In the genomic region with DNA sequence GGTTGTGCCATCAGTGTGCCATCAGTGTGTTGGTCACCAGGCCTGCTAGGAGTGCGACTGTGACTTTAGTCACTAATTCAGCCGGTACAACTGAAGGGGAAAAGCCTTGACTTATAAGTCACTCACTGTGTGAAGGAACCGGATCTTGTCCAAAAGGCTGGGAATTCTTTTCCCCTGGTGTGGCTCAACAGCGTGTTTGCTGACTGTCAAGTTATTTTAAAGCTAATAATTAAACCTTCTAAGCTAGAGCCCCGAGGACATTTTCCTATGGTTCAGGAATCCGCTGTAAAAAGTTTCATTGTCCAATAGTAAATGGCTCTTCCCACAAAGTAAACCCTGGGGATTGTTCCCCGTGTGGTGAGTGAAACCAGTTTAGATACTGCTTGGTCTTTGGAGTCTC, we compare ENCODE assay signal across 11 mouse cellular contexts.
A peak's percentile ranks its signal among the peaks of the same experiment; 100 is the strongest.
DNase-seq lines count a peak whose midpoint lies in the region; ATAC-seq lines count a peak whose summit lies in the region.
"Had no signal": no experiment of that assay in that cellular context is flagged by ENCODE, and none has a peak within 500 bp of the region (broad histone marks: within the 10 kb centered on the region; RNA-seq: fewer than 3 reads in every experiment).

No protein-coding gene starts in this region.

- no peaks in the 10 kb centered on the region for H3K9me3 ChIP-seq in midbrain, embryonic 10.5 days (replicated peaks)
- no peaks in the 10 kb centered on the region for H3K9me3 ChIP-seq in midbrain, embryonic 14.5 days (ENCODE audit: control insufficient read depth, low read length)
- H3K9me3 ChIP-seq in liver, embryonic 11.5 days (ENCODE audit: control insufficient read depth, low read length), result no peaks in the 10 kb centered on the region
- H3K9me3 ChIP-seq in forebrain, embryonic 10.5 days, result no peaks in the 10 kb centered on the region
- no peaks in the 10 kb centered on the region for H3K9me3 ChIP-seq in forebrain, embryonic 11.5 days (ENCODE audit: control insufficient read depth, low read length)

- WGBS in midbrain, embryonic 10.5 days, result 74% methylated on average over 7 of the region's 7 CpGs
- WGBS in midbrain, embryonic 14.5 days, result 58% methylated on average over 7 of the region's 7 CpGs
- WGBS in liver, embryonic 11.5 days, result 69% methylated on average over 7 of the region's 7 CpGs
- 56% methylated on average over 7 of the region's 7 CpGs for WGBS in forebrain, embryonic 10.5 days
- 59% methylated on average over 7 of the region's 7 CpGs for WGBS in forebrain, embryonic 11.5 days

- peaks cover 51% of the 10 kb centered on the region for H3K4me1 ChIP-seq in midbrain, embryonic 10.5 days
- peaks cover 14% of the 10 kb centered on the region for H3K4me1 ChIP-seq in midbrain, embryonic 14.5 days (ENCODE audit: control insufficient read depth, insufficient read depth, low read length)
- H3K4me1 ChIP-seq in liver, embryonic 11.5 days (replicated peaks; ENCODE audit: control insufficient read depth, insufficient read depth, low read length), result peaks cover 17% of the 10 kb centered on the region
- peaks cover 51% of the 10 kb centered on the region for H3K4me1 ChIP-seq in forebrain, embryonic 10.5 days
- peaks cover 8% of the 10 kb centered on the region; the same call in 1 of the 2 replicates for H3K4me1 ChIP-seq in forebrain, embryonic 11.5 days (replicated peaks; ENCODE audit: control insufficient read depth, insufficient read depth, low read length)

- H3K9ac ChIP-seq in midbrain, embryonic 14.5 days (replicated peaks; ENCODE audit: low read length), result no peak overlapping the region
- H3K9ac ChIP-seq in liver, embryonic 11.5 days (ENCODE audit: low read depth, low read length), result no peak overlapping the region
- no peak overlapping the region for H3K9ac ChIP-seq in forebrain, embryonic 11.5 days (ENCODE audit: low read length)

- ATAC-seq in midbrain, embryonic 14.5 days (ENCODE audit: low FRiP score, low TSS enrichment), result no peak
- no peak for ATAC-seq in liver, embryonic 11.5 days (replicated peaks; ENCODE audit: low FRiP score)
- no peak for ATAC-seq in megakaryocyte, adult 5-6 weeks (ENCODE audit: poor library complexity, severe bottlenecking)
- ATAC-seq in forebrain, embryonic 11.5 days (replicated peaks; ENCODE audit: low FRiP score), result no peak

- peaks cover 3% of the 10 kb centered on the region; the same call in 1 of the 2 replicates for H3K27me3 ChIP-seq in midbrain, embryonic 10.5 days (ENCODE audit: low read depth, poor library complexity, severe bottlenecking)
- no peaks in the 10 kb centered on the region for H3K27me3 ChIP-seq in midbrain, embryonic 14.5 days (ENCODE audit: control insufficient read depth, insufficient read depth, low read length)
- peaks cover 5% of the 10 kb centered on the region for H3K27me3 ChIP-seq in liver, embryonic 11.5 days (replicated peaks; ENCODE audit: control insufficient read depth, insufficient read depth, low read length)
- H3K27me3 ChIP-seq in forebrain, embryonic 10.5 days (ENCODE audit: poor library complexity, severe bottlenecking), result peaks cover 15% of the 10 kb centered on the region
- no peaks in the 10 kb centered on the region for H3K27me3 ChIP-seq in forebrain, embryonic 11.5 days (ENCODE audit: control insufficient read depth, insufficient read depth, low read length)

- no peak overlapping the region for H3K4me3 ChIP-seq in midbrain, embryonic 10.5 days
- H3K4me3 ChIP-seq in midbrain, embryonic 14.5 days (replicated peaks; ENCODE audit: low read depth, low read length), result no peak overlapping the region
- H3K4me3 ChIP-seq in liver, embryonic 11.5 days (ENCODE audit: low read depth, low read length), result no peak overlapping the region
- no peak overlapping the region for H3K4me3 ChIP-seq in forebrain, embryonic 10.5 days
- H3K4me3 ChIP-seq in forebrain, embryonic 11.5 days (ENCODE audit: low read depth, low read length), result no peak overlapping the region
- H3K4me3 ChIP-seq: erythroblast, embryonic 14.5 days had no signal

- DNase-seq in midbrain, embryonic 10.5 days (ENCODE audit: low spot score), result no peak
- DNase-seq in midbrain, embryonic 14.5 days, result no peak
- peak; percentile 72 to 89 for DNase-seq in kidney, adult 8-10 months
- DNase-seq in liver, embryonic 11.5 days (ENCODE audit: low spot score), result no peak
- no peak for DNase-seq in forebrain, embryonic 10.5 days (ENCODE audit: extremely low spot score, low spot score)
- DNase-seq in forebrain, embryonic 11.5 days (ENCODE audit: low spot score), result no peak
- DNase-seq: cerebellum, postnatal 10 days; layer of hippocampus, postnatal 36 days had no signal

- no peak overlapping the region for H3K4me2 ChIP-seq in midbrain, embryonic 14.5 days (ENCODE audit: low read length)
- H3K4me2 ChIP-seq in liver, embryonic 11.5 days, result no peak overlapping the region; the same call in 1 of the 2 replicates
- no peak overlapping the region for H3K4me2 ChIP-seq in forebrain, embryonic 11.5 days (ENCODE audit: low read depth, low read length, severe bottlenecking)

- H3K27ac ChIP-seq in midbrain, embryonic 10.5 days (replicated peaks), result 0 out of 2 replicates have a peak overlapping the region, but pooled peaks have one; percentile 5
- H3K27ac ChIP-seq in midbrain, embryonic 14.5 days (replicated peaks; ENCODE audit: low read depth, low read length), result no peak overlapping the region
- H3K27ac ChIP-seq in liver, embryonic 11.5 days (ENCODE audit: low read depth, low read length), result peak overlapping the region; percentile 19
- H3K27ac ChIP-seq in forebrain, embryonic 10.5 days, result no peak overlapping the region
- no peak overlapping the region for H3K27ac ChIP-seq in forebrain, embryonic 11.5 days (ENCODE audit: low read depth, low read length)
- H3K27ac ChIP-seq: macrophage had no signal

- H3K36me3 ChIP-seq in midbrain, embryonic 10.5 days, result peaks cover 37% of the 10 kb centered on the region
- H3K36me3 ChIP-seq in midbrain, embryonic 14.5 days (ENCODE audit: control insufficient read depth, insufficient read depth, low read length), result peaks cover 26% of the 10 kb centered on the region
- no peaks in the 10 kb centered on the region for H3K36me3 ChIP-seq in liver, embryonic 11.5 days (ENCODE audit: control insufficient read depth, insufficient read depth, low read length)
- H3K36me3 ChIP-seq in forebrain, embryonic 10.5 days (replicated peaks), result peaks cover 21% of the 10 kb centered on the region
- H3K36me3 ChIP-seq in forebrain, embryonic 11.5 days (ENCODE audit: control insufficient read depth, insufficient read depth, low read length), result no peaks in the 10 kb centered on the region

Comparison
In these comparisons a context has a peak if more than half of its experiments do, and no peak if none do; other contexts are left out.
1. H3K27ac ChIP-seq: peak in midbrain, embryonic 10.5 days (single experiment) and liver, embryonic 11.5 days (single experiment); none in midbrain, embryonic 14.5 days (single experiment), forebrain, embryonic 10.5 days (single experiment) and forebrain, embryonic 11.5 days (single experiment).
2. DNase-seq: peak in kidney, adult 8-10 months (2 of 2); none in midbrain, embryonic 10.5 days (single experiment), midbrain, embryonic 14.5 days (single experiment), liver, embryonic 11.5 days (single experiment), forebrain, embryonic 10.5 days (single experiment) and forebrain, embryonic 11.5 days (single experiment).